ENCODE assay signal across 8 mouse cellular contexts in genomic region chr16:64850287-64851084, GRCm38 (mm10). TPM values are rescaled to one million over a fixed set of nuclear protein-coding genes. Genes with fewer than 3 reads are reported as not detected.
DNase-seq lines count a peak whose midpoint lies in the region; ATAC-seq and TF ChIP-seq lines count a peak whose summit lies in the region.

No protein-coding gene starts in this region.

- no peak for TF ChIP-seq CTCF in midbrain, postnatal 0 days (IDR thresholded peaks at IDR 0.05)

- H3K27ac ChIP-seq in limb, embryonic 15.5 days, result peak overlapping the region; percentile 96
- no peak overlapping the region for H3K27ac ChIP-seq in midbrain, postnatal 0 days (ENCODE audit: low read depth, low read length)
- peak overlapping the region; percentile 96 for H3K27ac ChIP-seq in stomach, embryonic 15.5 days

- DNase-seq in layer of hippocampus, adult 11-12 months (ENCODE audit: low spot score), result peak; percentile 39
- no peak for DNase-seq in layer of hippocampus, adult 9-10 months (ENCODE audit: low spot score)
- peak; percentile 65 for DNase-seq in embryo, embryonic 10.5 days (ENCODE audit: low spot score)
- peak; percentile 25 to 35 for DNase-seq in kidney, adult 8-10 months
- DNase-seq in midbrain, postnatal 0 days (ENCODE audit: low spot score), result peak; percentile 15

- no peaks in the 10 kb centered on the region for H3K9me3 ChIP-seq in limb, embryonic 15.5 days
- no peaks in the 10 kb centered on the region for H3K9me3 ChIP-seq in midbrain, postnatal 0 days (ENCODE audit: low read length)
- H3K9me3 ChIP-seq in stomach, embryonic 15.5 days, result no peaks in the 10 kb centered on the region

- peak overlapping the region; percentile 86 for H3K9ac ChIP-seq in limb, embryonic 15.5 days
- H3K9ac ChIP-seq in midbrain, postnatal 0 days (replicated peaks; ENCODE audit: low read length, poor library complexity, severe bottlenecking), result peak overlapping the region; percentile 71
- H3K9ac ChIP-seq in stomach, embryonic 15.5 days, result peak overlapping the region; percentile 95

- H3K4me2 ChIP-seq in limb, embryonic 15.5 days, result peak overlapping the region; percentile 82
- peak overlapping the region; percentile 60 for H3K4me2 ChIP-seq in midbrain, postnatal 0 days (ENCODE audit: low read depth, low read length, poor library complexity, severe bottlenecking)
- H3K4me2 ChIP-seq in stomach, embryonic 15.5 days, result peak overlapping the region; percentile 83

- ATAC-seq in granulocyte monocyte progenitor cell, adult 5-6 weeks (replicated peaks; ENCODE audit: poor library complexity, severe bottlenecking), result peak; percentile 7; the same call in 1 of the 2 replicates
- ATAC-seq in limb, embryonic 15.5 days (ENCODE audit: insufficient number of reproducible peaks, low FRiP score, low TSS enrichment, low read depth), result no peak
- ATAC-seq in midbrain, postnatal 0 days (ENCODE audit: low FRiP score), result no peak; the same call in 1 of the 2 replicates
- no peak for ATAC-seq in stomach, embryonic 15.5 days (ENCODE audit: insufficient read depth, low FRiP score, low read depth)

- peaks cover 8% of the 10 kb centered on the region; the same call in 1 of the 2 replicates for H3K4me1 ChIP-seq in limb, embryonic 15.5 days
- H3K4me1 ChIP-seq in midbrain, postnatal 0 days (ENCODE audit: insufficient read depth, low read length), result peaks cover 8% of the 10 kb centered on the region; the same call in 1 of the 2 replicates
- 0 out of 2 replicates have a peak, but pooled peaks cover 4% of the 10 kb centered on the region for H3K4me1 ChIP-seq in stomach, embryonic 15.5 days

- H3K4me3 ChIP-seq in limb, embryonic 15.5 days, result peak overlapping the region; percentile 93
- H3K4me3 ChIP-seq in midbrain, postnatal 0 days (ENCODE audit: low read depth, low read length), result peak overlapping the region; percentile 94
- peak overlapping the region; percentile 88 for H3K4me3 ChIP-seq in stomach, embryonic 15.5 days (replicated peaks)

- peaks cover 5% of the 10 kb centered on the region for H3K36me3 ChIP-seq in limb, embryonic 15.5 days
- H3K36me3 ChIP-seq in midbrain, postnatal 0 days (ENCODE audit: insufficient read depth, low read length), result peaks cover 1% of the 10 kb centered on the region
- peaks cover 1% of the 10 kb centered on the region for H3K36me3 ChIP-seq in stomach, embryonic 15.5 days

- no peaks in the 10 kb centered on the region for H3K27me3 ChIP-seq in limb, embryonic 15.5 days
- H3K27me3 ChIP-seq in midbrain, postnatal 0 days (ENCODE audit: insufficient read depth, low read length), result no peaks in the 10 kb centered on the region
- H3K27me3 ChIP-seq in stomach, embryonic 15.5 days (replicated peaks), result no peaks in the 10 kb centered on the region

- 2% methylated on average over 16 of the region's 16 CpGs for WGBS in limb, embryonic 15.5 days
- WGBS in midbrain, postnatal 0 days, result 3% methylated on average over 16 of the region's 16 CpGs
- 1% methylated on average over 16 of the region's 16 CpGs for WGBS in stomach, embryonic 15.5 days

RNA-seq across cellular contexts. Expression of gene Zfp654, which starts 1.0 kb away (rescaled TPM):
- total RNA-seq in granulocyte monocyte progenitor cell, adult 5-6 weeks (2014; fragmentation: Nextera tagmentation), result 11.4 and 13.0 TPM in 2 replicates
- 14.8 and 16.6 TPM in 2 replicates for total RNA-seq in granulocyte monocyte progenitor cell, adult 5-6 weeks (2017)
- 5.1 and 6.4 TPM in 2 replicates for polyA plus RNA-seq in limb, embryonic 15.5 days (2015; fragmentation: Nextera tagmentation; extraction: Ambion mirVana)
- total RNA-seq in midbrain, postnatal 0 days (2014; rRNA removed), result 8.4 and 12.2 TPM in 2 replicates
- 2.7 TPM in 2 replicates for polyA plus RNA-seq in midbrain, postnatal 0 days (2015; fragmentation: Nextera tagmentation; extraction: Ambion mirVana)
- 5.8 and 6.3 TPM in 2 replicates for polyA plus RNA-seq in stomach, embryonic 15.5 days (2015; fragmentation: Nextera tagmentation; extraction: Ambion mirVana)

RNA-seq across cellular contexts. Expression of gene Cggbp1, which starts 1.3 kb away (rescaled TPM):
- 92.2 and 92.9 TPM in 2 replicates for total RNA-seq in granulocyte monocyte progenitor cell, adult 5-6 weeks (2014; fragmentation: Nextera tagmentation)
- total RNA-seq in granulocyte monocyte progenitor cell, adult 5-6 weeks (2017), result 80.2 and 99.7 TPM in 2 replicates
- 72.2 and 77.5 TPM in 2 replicates for polyA plus RNA-seq in limb, embryonic 15.5 days (2015; fragmentation: Nextera tagmentation; extraction: Ambion mirVana)
- 66.0 and 80.9 TPM in 2 replicates for total RNA-seq in midbrain, postnatal 0 days (2014; rRNA removed)
- 47.4 and 53.0 TPM in 2 replicates for polyA plus RNA-seq in midbrain, postnatal 0 days (2015; fragmentation: Nextera tagmentation; extraction: Ambion mirVana)
- polyA plus RNA-seq in stomach, embryonic 15.5 days (2015; fragmentation: Nextera tagmentation; extraction: Ambion mirVana), result 66.1 and 66.8 TPM in 2 replicates
